Mouse (Mus musculus) macrophage (primary cell): ENCODE data around the gene Rnf135. TPM values are rescaled to one million over a fixed set of nuclear protein-coding genes. Genes with fewer than 3 reads are reported as not detected.

Experiments used
- H3K27ac ChIP-seq: fragments of 350-480 bp; formaldehyde crosslinking; 2 replicates; pipeline ENCODE4 v1.9.0; 2021
- H3K36me3 ChIP-seq: fragments of 350-480 bp; formaldehyde crosslinking; 2 replicates; pipeline ENCODE4 v1.9.0; 2021; ENCODE audit errors: inconsistent target
- H3K4me3 ChIP-seq: fragments of 350-480 bp; formaldehyde crosslinking; 2 replicates; pipeline ENCODE4 v1.9.0; 2021; ENCODE audit errors: inconsistent target
- H3K79me2 ChIP-seq: fragments of 350-480 bp; formaldehyde crosslinking; 2 replicates; pipeline ENCODE4 v1.9.0; 2021; ENCODE audit errors: inconsistent target
- WGBS: methylation state at CpG from one replicate; pipeline ENCODE4 v1.1.7; 2026; ENCODE audit warnings: inconsistent platforms; ENCODE audit not compliant: missing documents; 5-methylcytosine and 5-hydroxymethylcytosine counted together
- polyA plus RNA-seq: library from polyadenylated mRNA; stranded (reverse); fragments of 250-400 nt; gene quantifications from 3 replicates; pipeline ENCODE4 v1.2.4, GENCODE M21; 2018; ENCODE audit warnings: inconsistent platforms

The Rnf135 gene
- polyA plus RNA-seq, 1 experiment from 2014 or later: 8.8 TPM

DNA sequence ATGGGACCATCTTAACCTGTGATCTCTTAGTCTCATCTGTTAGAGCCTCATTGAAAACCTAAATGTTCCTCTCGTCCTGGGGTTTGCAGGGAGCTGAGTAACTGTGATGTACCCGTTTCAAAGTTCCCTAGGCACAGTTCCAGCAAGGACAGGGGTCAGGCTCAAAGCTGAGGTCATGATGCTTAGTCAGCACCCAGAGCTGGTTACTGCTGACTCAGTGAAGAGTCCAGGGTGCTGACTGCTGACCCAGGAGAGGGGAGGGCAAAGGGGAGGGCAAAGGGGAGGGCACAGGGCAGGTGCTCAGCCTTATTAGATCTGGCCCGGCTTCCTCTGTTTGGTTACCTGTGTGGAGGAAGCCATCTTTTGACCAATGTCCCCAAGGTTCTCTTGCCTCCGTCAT is 11.8 kb upstream of the Rnf135 start:
- no peak overlapping the region for H3K4me3 ChIP-seq
- peak overlapping the region; percentile 98 for H3K27ac ChIP-seq
- H3K36me3 ChIP-seq: peaks cover 51% of the 10 kb centered on the region
- WGBS: 50% methylated on average over 4 of the region's 4 CpGs
- peaks cover 36% of the 10 kb centered on the region; the same call in 1 of the 2 replicates for H3K79me2 ChIP-seq

DNA sequence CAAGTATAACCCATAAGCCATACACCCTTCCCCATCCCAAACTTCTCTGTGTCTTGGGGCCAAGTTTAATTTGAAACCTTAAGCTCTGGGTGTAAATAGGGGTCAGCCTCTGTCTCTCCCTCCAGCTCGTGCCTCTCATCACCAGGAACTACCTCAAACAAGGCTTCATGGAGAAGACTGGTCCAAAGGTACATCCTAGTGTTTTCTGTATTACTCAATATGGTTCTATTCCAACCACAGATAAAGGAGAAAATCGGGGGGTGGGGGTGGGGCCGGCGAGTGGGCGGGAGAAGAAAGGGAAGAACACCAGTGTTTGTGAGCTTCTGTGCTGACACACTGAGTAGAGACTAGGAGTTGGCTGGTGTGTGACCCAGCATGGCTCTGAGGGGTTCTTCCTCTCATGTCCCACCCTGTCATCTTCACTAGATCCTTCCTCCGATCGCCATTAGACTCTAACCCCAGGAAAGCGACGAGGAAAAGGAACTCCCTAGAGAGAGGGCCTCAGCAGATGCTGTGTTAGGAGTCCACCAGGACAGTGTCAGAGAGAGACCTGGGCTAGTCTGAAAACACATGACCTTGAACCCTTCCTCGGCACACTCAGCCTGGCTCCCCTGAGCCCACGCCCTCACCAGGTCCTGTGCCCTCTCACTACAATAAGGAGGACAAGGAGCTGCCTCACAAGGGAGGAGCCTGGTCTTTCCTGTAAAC is 9.5 kb upstream of the Rnf135 start:
- WGBS: 77% methylated on average over 11 of the region's 11 CpGs
- H3K36me3 ChIP-seq: peaks cover 59% of the 10 kb centered on the region
- peaks cover 36% of the 10 kb centered on the region; the same call in 1 of the 2 replicates for H3K79me2 ChIP-seq
- no peak overlapping the region for H3K4me3 ChIP-seq
- peak overlapping the region; percentile 98 for H3K27ac ChIP-seq

GRCm38 (mm10) chr11:80176911-80177895 is 6.4 kb upstream of the Rnf135 start:
- H3K27ac ChIP-seq: peak overlapping the region; percentile 98

GRCm38 (mm10) chr11:80178316-80178715 is 5.3 kb upstream of the Rnf135 start:
- peak overlapping the region; percentile 98 for H3K27ac ChIP-seq

More at GRCm38 (mm10) chr11:80176911-80177895, 6.4 kb upstream of the Rnf135 start:
- peaks cover 20% of the 10 kb centered on the region; the same call in 1 of the 2 replicates for H3K79me2 ChIP-seq
- WGBS: 56% methylated on average over 11 of the region's 11 CpGs
- no peak overlapping the region for H3K4me3 ChIP-seq
- H3K36me3 ChIP-seq: peaks cover 51% of the 10 kb centered on the region

GRCm38 (mm10) chr11:80181021-80181749 is 2.5 kb upstream of the Rnf135 start:
- 81% methylated on average over 5 of the region's 5 CpGs for WGBS
- Histone ChIP-seq H3K36me3 (peaks cover 19% of the 10 kb centered on the region), H3K79me2 (peaks cover 26% of the 10 kb centered on the region), H3K27ac (no peak overlapping the region), H3K4me3 (no peak overlapping the region)

More at GRCm38 (mm10) chr11:80178316-80178715, 5.3 kb upstream of the Rnf135 start:
- H3K4me3 ChIP-seq: no peak overlapping the region
- peaks cover 40% of the 10 kb centered on the region for H3K36me3 ChIP-seq
- WGBS: 92% methylated on average over 8 of the region's 8 CpGs
- peaks cover 9% of the 10 kb centered on the region; the same call in 1 of the 2 replicates for H3K79me2 ChIP-seq

- 2% methylated on average over 4 of the region's 12 CpGs for WGBS
- Histone ChIP-seq H3K27ac (peak overlapping the region; percentile 95), H3K4me3 (peak overlapping the region; percentile 92), H3K79me2 (peaks cover 35% of the 10 kb centered on the region), H3K36me3 (peaks cover 11% of the 10 kb centered on the region)
These were observed 472 bp upstream of the Rnf135 start for GRCm38 (mm10) chr11:80183054-80183704.

DNA sequence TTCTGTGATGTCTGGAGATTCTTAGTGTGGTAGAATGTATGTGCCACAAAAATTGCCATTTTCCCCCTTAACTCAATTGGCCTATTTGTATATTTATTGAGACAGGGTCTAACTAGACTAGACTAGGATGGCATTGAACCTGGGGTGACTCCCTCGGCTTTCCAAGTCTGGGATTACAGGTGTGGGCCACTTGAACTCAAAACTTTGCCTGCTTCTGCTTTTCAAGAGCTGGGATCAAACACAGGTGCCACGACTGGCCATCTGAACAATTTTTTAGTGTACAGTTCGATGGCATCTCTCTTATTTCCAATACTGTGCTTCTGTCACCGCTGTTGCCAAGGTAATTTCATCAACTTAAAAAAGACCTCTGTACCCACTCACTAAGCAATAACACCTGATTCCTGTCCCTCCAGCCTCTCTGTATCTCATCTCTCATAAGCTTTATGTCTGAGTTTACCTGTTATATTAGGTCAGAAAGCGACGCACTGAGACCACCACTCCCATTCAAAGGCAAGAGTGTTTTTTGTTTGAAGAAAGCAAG is 950 bp downstream of the Rnf135 start:
- WGBS: 79% methylated on average over 6 of the region's 6 CpGs
- Histone ChIP-seq H3K79me2 (peaks cover 43% of the 10 kb centered on the region), H3K36me3 (peaks cover 7% of the 10 kb centered on the region; the same call in 1 of the 2 replicates), H3K4me3 (peak overlapping the region; percentile 92), H3K27ac (peak overlapping the region; percentile 95)

DNA sequence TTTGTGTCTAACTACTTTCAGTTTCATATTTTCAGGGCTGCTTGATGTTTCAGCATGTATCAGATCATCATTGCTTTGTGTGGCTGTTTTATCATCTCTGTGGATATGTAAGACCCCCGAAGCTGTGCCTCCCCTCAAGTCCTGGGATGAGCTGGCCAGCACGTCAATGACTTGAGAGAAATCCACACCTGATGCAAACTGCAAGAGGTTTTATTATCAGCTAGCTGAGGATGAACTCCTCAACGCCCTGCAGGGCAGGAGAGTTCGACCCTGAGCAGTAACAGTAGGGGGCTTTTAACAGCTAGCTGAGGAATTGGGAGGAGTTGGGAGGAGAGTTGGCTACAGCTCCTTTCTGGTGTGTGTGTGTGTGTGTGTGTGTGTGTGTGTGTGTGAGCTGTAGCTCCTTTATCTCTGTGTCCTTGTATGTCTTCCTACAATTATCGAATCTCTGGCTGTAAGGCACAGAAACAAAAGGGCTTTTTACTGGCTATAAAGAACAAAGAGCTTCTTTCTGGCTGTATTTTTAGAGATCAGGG is 1.9 kb downstream of the Rnf135 start:
- H3K4me3 ChIP-seq: peak overlapping the region; percentile 92; the same call in 1 of the 2 replicates
- 0 out of 2 replicates have a peak overlapping the region, but pooled peaks have one; percentile 95 for H3K27ac ChIP-seq
- peaks cover 43% of the 10 kb centered on the region for H3K79me2 ChIP-seq
- 96% methylated on average over 5 of the region's 5 CpGs for WGBS
- H3K36me3 ChIP-seq: peaks cover 16% of the 10 kb centered on the region; the same call in 1 of the 2 replicates

DNA sequence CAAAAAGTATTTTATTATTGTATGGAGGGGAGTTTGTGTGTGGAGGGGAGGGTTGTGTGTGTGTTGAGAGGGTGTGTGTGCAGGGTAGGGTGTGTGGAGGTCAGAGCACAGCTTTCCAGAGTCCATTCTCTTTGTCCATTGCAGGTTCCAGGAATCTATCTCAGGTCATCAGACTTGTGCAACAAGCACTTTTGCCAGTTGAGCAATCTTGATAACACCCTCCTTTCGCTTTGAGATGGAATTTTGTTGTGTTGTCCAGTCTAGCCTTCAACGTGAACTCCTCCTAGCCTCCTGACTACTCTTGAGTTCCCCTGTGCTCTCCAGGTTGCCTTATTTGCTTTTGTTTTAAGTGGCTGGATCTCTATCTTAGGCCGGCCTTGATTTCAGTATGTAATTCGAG is 6.6 kb downstream of the Rnf135 start:
- H3K79me2 ChIP-seq: peaks cover 26% of the 10 kb centered on the region
- no peak overlapping the region for H3K27ac ChIP-seq
- no peak overlapping the region for H3K4me3 ChIP-seq
- H3K36me3 ChIP-seq: peaks cover 63% of the 10 kb centered on the region
- WGBS: 96% methylated on average over 4 of the region's 4 CpGs

DNA sequence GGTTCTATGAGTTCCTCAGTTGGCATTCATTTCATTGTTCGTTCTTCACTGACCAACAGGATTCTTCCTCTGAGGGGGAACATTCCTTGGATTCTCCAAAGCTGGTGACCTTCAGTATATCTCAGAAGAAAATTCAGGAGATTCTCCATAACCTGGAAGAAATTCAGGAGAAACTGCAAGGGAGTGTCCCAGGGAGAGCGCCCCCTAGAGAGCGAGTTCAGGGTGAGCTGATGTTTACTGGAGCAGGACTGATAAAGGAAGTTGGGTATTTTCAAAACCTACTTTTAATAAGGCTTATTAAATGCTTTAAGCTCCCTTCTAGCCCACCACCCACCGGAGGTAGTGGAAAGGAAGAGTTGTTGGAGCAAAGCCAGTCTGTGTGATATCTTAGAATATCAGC is 10.2 kb downstream of the Rnf135 start:
- WGBS: 97% methylated on average over 4 of the region's 4 CpGs
- Histone ChIP-seq H3K36me3 (peaks cover 92% of the 10 kb centered on the region), H3K4me3 (no peak overlapping the region), H3K79me2 (peaks cover 6% of the 10 kb centered on the region; the same call in 1 of the 2 replicates), H3K27ac (no peak overlapping the region)

GRCm38 (mm10) chr11:80196351-80196750 is 12.7 kb downstream of the Rnf135 start:
- 83% methylated on average over 7 of the region's 7 CpGs for WGBS
- no peak overlapping the region for H3K27ac ChIP-seq
- H3K36me3 ChIP-seq: peaks cover 76% of the 10 kb centered on the region
- H3K4me3 ChIP-seq: no peak overlapping the region
- H3K79me2 ChIP-seq: no peaks in the 10 kb centered on the region

DNA sequence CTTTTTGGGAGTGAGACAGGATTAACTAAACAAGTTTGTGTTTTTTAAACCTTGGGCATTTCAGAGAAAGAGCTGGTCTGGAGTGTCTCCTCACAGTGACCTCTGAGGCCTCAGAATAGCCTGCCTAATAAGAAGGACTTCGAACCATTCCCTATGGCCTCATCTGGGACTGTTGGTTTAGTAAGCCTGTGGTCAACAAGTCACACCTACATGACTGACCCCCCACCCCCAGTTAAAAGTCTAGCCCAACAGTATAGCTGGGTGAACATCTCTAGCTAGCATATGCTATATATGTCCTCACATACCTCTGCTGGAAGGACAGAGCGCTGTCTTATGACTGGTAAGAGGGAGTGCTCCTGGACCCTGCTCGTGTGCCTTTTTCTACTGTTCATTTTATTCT is 15.7 kb downstream of the Rnf135 start:
- WGBS: 86% methylated on average over 3 of the region's 3 CpGs
- H3K27ac ChIP-seq: no peak overlapping the region
- no peak overlapping the region for H3K4me3 ChIP-seq
- peaks cover 47% of the 10 kb centered on the region for H3K36me3 ChIP-seq
- no peaks in the 10 kb centered on the region for H3K79me2 ChIP-seq

DNA sequence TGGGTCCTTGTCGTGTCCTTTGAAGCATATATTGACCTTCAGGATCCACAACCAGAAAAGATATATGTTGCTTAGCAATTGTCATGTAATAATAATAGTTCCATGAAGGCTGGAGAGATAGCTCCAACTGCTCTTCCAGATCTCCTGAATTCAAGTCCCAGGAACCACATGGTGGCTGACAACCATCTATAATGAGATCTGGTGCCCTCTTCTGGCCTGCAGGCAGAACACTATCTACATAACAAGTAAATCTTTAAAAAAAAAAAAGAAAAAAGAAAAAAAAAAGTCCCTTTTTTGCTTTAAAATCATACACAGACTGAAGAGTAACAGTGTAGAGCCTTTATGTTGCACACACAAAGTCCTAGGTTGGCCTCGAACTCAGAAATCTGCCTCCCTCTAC is 16.1 kb downstream of the Rnf135 start:
- WGBS: 93% methylated on average over 2 of the region's 2 CpGs
- H3K27ac ChIP-seq: no peak overlapping the region

More for the DNA sequence above, 16.1 kb downstream of the Rnf135 start:
- peaks cover 42% of the 10 kb centered on the region for H3K36me3 ChIP-seq
- no peak overlapping the region for H3K4me3 ChIP-seq
- no peaks in the 10 kb centered on the region for H3K79me2 ChIP-seq
